Mouse (Mus musculus): ENCODE data around the gene Cacng8. TPM values are rescaled to one million over a fixed set of nuclear protein-coding genes. Genes with fewer than 3 reads are reported as not detected.
A peak's percentile ranks its signal among the peaks of the same experiment; 100 is the strongest.
"Not testable (repeated sequence)": the region's sequence is repeated elsewhere in the genome, so short reads cannot be mapped to it uniquely, and the experiment has no call there.

Cacng8 gene
- polyA plus RNA-seq, 1 experiment from 2014 or later: 16.4 TPM

GRCm38 (mm10) chr7:3397797-3398196 is 7.3 kb downstream of the Cacng8 start:
- Histone ChIP-seq H3K4me1 (replicated peaks; ENCODE audit: control insufficient read depth, insufficient read depth, low read length) (peaks cover 24% of the 10 kb centered on the region), H3K4me3 (replicated peaks; ENCODE audit: low read length) (no peak overlapping the region), H3K4me2 (ENCODE audit: low read length) (peak overlapping the region; percentile 15), H3K9ac (replicated peaks; ENCODE audit: low read depth, low read length) (peak overlapping the region; percentile 25; the same call in 1 of the 2 replicates), H3K27me3 (replicated peaks; ENCODE audit: control insufficient read depth, insufficient read depth, low read length) (no peaks in the 10 kb centered on the region), H3K27ac (ENCODE audit: low read length) (no peak overlapping the region), H3K9me3 (ENCODE audit: control insufficient read depth, low read length) (no peaks in the 10 kb centered on the region), H3K36me3 (ENCODE audit: control insufficient read depth, insufficient read depth) (peaks cover 4% of the 10 kb centered on the region)
- 9% methylated on average over 7 of the region's 7 CpGs for WGBS
- ATAC-seq: peak; percentile 82

GRCm38 (mm10) chr7:3398363-3398762 is 7.9 kb downstream of the Cacng8 start:
- H3K9ac ChIP-seq (replicated peaks; ENCODE audit: low read depth, low read length); H3K27me3 ChIP-seq (replicated peaks; ENCODE audit: control insufficient read depth, insufficient read depth, low read length); H3K9me3 ChIP-seq (ENCODE audit: control insufficient read depth, low read length); H3K4me3 ChIP-seq (replicated peaks; ENCODE audit: low read length); H3K27ac ChIP-seq (ENCODE audit: low read length); H3K36me3 ChIP-seq (ENCODE audit: control insufficient read depth, insufficient read depth); ATAC-seq; H3K4me2 ChIP-seq (ENCODE audit: low read length): not testable (repeated sequence)
- 91% methylated on average over 8 of the region's 8 CpGs for WGBS
- peaks cover 20% of the 10 kb centered on the region for H3K4me1 ChIP-seq (replicated peaks; ENCODE audit: control insufficient read depth, insufficient read depth, low read length)

- ATAC-seq: no peak
These were observed 9.5 kb downstream of the Cacng8 start for GRCm38 (mm10) chr7:3399937-3400336.

GRCm38 (mm10) chr7:3409729-3410520 is 19.4 kb downstream of the Cacng8 start:
- 72% methylated on average over 11 of the region's 11 CpGs for WGBS
- Histone ChIP-seq H3K36me3 (ENCODE audit: control insufficient read depth, insufficient read depth) (no peaks in the 10 kb centered on the region), H3K4me1 (replicated peaks; ENCODE audit: control insufficient read depth, insufficient read depth, low read length) (peaks cover 20% of the 10 kb centered on the region), H3K4me3 (replicated peaks; ENCODE audit: low read length) (no peak overlapping the region), H3K9ac (replicated peaks; ENCODE audit: low read depth, low read length) (no peak overlapping the region), H3K27ac (ENCODE audit: low read length) (no peak overlapping the region), H3K27me3 (replicated peaks; ENCODE audit: control insufficient read depth, insufficient read depth, low read length) (peaks cover 15% of the 10 kb centered on the region), H3K4me2 (ENCODE audit: low read length) (no peak overlapping the region), H3K9me3 (ENCODE audit: control insufficient read depth, low read length) (no peaks in the 10 kb centered on the region)
- ATAC-seq: no peak

More at GRCm38 (mm10) chr7:3399937-3400336, 9.5 kb downstream of the Cacng8 start:
- peaks cover 17% of the 10 kb centered on the region for H3K4me1 ChIP-seq (replicated peaks; ENCODE audit: control insufficient read depth, insufficient read depth, low read length)
- no peaks in the 10 kb centered on the region for H3K9me3 ChIP-seq (ENCODE audit: control insufficient read depth, low read length)
- no peaks in the 10 kb centered on the region; the same call in 1 of the 2 replicates for H3K36me3 ChIP-seq (ENCODE audit: control insufficient read depth, insufficient read depth)
- H3K27ac ChIP-seq (ENCODE audit: low read length): no peak overlapping the region
- H3K4me2 ChIP-seq (ENCODE audit: low read length): no peak overlapping the region
- no peak overlapping the region for H3K9ac ChIP-seq (replicated peaks; ENCODE audit: low read depth, low read length)
- no peaks in the 10 kb centered on the region for H3K27me3 ChIP-seq (replicated peaks; ENCODE audit: control insufficient read depth, insufficient read depth, low read length)
- H3K4me3 ChIP-seq (replicated peaks; ENCODE audit: low read length): no peak overlapping the region

- peak overlapping the region; percentile 53 for H3K9ac ChIP-seq (replicated peaks; ENCODE audit: low read depth, low read length)
- H3K4me2 ChIP-seq (ENCODE audit: low read length): peak overlapping the region; percentile 91
- ATAC-seq: peak; percentile 89
- peaks cover 26% of the 10 kb centered on the region for H3K4me1 ChIP-seq (replicated peaks; ENCODE audit: control insufficient read depth, insufficient read depth, low read length)
- under 1% methylated on average over 33 of the region's 33 CpGs for WGBS
- no peak overlapping the region for H3K27ac ChIP-seq (ENCODE audit: low read length)
- H3K9me3 ChIP-seq (ENCODE audit: control insufficient read depth, low read length): no peaks in the 10 kb centered on the region
- H3K4me3 ChIP-seq (replicated peaks; ENCODE audit: low read length): peak overlapping the region; percentile 44
- peaks cover 18% of the 10 kb centered on the region for H3K27me3 ChIP-seq (replicated peaks; ENCODE audit: control insufficient read depth, insufficient read depth, low read length)
- H3K36me3 ChIP-seq (ENCODE audit: control insufficient read depth, insufficient read depth): no peaks in the 10 kb centered on the region
These were observed 20.9 kb downstream of the Cacng8 start for GRCm38 (mm10) chr7:3411160-3411941.

- Histone ChIP-seq H3K9ac (replicated peaks; ENCODE audit: low read depth, low read length) (peak overlapping the region; percentile 53), H3K9me3 (ENCODE audit: control insufficient read depth, low read length) (no peaks in the 10 kb centered on the region)
- WGBS: under 1% methylated on average over 20 of the region's 20 CpGs
These were observed 21.6 kb downstream of the Cacng8 start for GRCm38 (mm10) chr7:3412036-3412435.

GRCm38 (mm10) chr7:3414888-3415287 is 24.4 kb downstream of the Cacng8 start:
- peak overlapping the region; percentile 98 for H3K4me2 ChIP-seq (ENCODE audit: low read length)
- peaks cover 26% of the 10 kb centered on the region for H3K4me1 ChIP-seq (replicated peaks; ENCODE audit: control insufficient read depth, insufficient read depth, low read length)
- ATAC-seq: no peak
- under 1% methylated on average over 46 of the region's 47 CpGs for WGBS
- H3K36me3 ChIP-seq (ENCODE audit: control insufficient read depth, insufficient read depth): no peaks in the 10 kb centered on the region
- H3K4me3 ChIP-seq (replicated peaks; ENCODE audit: low read length): peak overlapping the region; percentile 59
- H3K9me3 ChIP-seq (ENCODE audit: control insufficient read depth, low read length): no peaks in the 10 kb centered on the region
- H3K27me3 ChIP-seq (replicated peaks; ENCODE audit: control insufficient read depth, insufficient read depth, low read length): peaks cover 23% of the 10 kb centered on the region
- H3K9ac ChIP-seq (replicated peaks; ENCODE audit: low read depth, low read length): peak overlapping the region; percentile 69
- no peak overlapping the region for H3K27ac ChIP-seq (ENCODE audit: low read length)

More at GRCm38 (mm10) chr7:3412036-3412435, 21.6 kb downstream of the Cacng8 start:
- Histone ChIP-seq H3K27ac (ENCODE audit: low read length) (no peak overlapping the region), H3K27me3 (replicated peaks; ENCODE audit: control insufficient read depth, insufficient read depth, low read length) (peaks cover 20% of the 10 kb centered on the region), H3K4me3 (replicated peaks; ENCODE audit: low read length) (peak overlapping the region; percentile 44), H3K4me1 (replicated peaks; ENCODE audit: control insufficient read depth, insufficient read depth, low read length) (peaks cover 26% of the 10 kb centered on the region), H3K36me3 (ENCODE audit: control insufficient read depth, insufficient read depth) (no peaks in the 10 kb centered on the region), H3K4me2 (ENCODE audit: low read length) (peak overlapping the region; percentile 91)
- no peak for ATAC-seq

- Histone ChIP-seq H3K27ac (ENCODE audit: low read length) (no peak overlapping the region), H3K9ac (replicated peaks; ENCODE audit: low read depth, low read length) (peak overlapping the region; percentile 69), H3K4me3 (replicated peaks; ENCODE audit: low read length) (peak overlapping the region; percentile 59), H3K9me3 (ENCODE audit: control insufficient read depth, low read length) (no peaks in the 10 kb centered on the region), H3K36me3 (ENCODE audit: control insufficient read depth, insufficient read depth) (no peaks in the 10 kb centered on the region), H3K27me3 (replicated peaks; ENCODE audit: control insufficient read depth, insufficient read depth, low read length) (peaks cover 23% of the 10 kb centered on the region), H3K4me1 (replicated peaks; ENCODE audit: control insufficient read depth, insufficient read depth, low read length) (peaks cover 26% of the 10 kb centered on the region), H3K4me2 (ENCODE audit: low read length) (peak overlapping the region; percentile 98)
- WGBS: 0% methylated on average over 57 of the region's 60 CpGs
- peak; percentile 21; the same call in 1 of the 2 replicates for ATAC-seq
These were observed 24.9 kb downstream of the Cacng8 start for GRCm38 (mm10) chr7:3415378-3415777.

- peaks cover 12% of the 10 kb centered on the region for H3K4me1 ChIP-seq (replicated peaks; ENCODE audit: control insufficient read depth, insufficient read depth, low read length)
- no peaks in the 10 kb centered on the region for H3K36me3 ChIP-seq (ENCODE audit: control insufficient read depth, insufficient read depth)
- H3K27me3 ChIP-seq (replicated peaks; ENCODE audit: control insufficient read depth, insufficient read depth, low read length): peaks cover 27% of the 10 kb centered on the region
- no peak overlapping the region for H3K27ac ChIP-seq (ENCODE audit: low read length)
- H3K9ac ChIP-seq (replicated peaks; ENCODE audit: low read depth, low read length): no peak overlapping the region
- H3K9me3 ChIP-seq (ENCODE audit: control insufficient read depth, low read length): no peaks in the 10 kb centered on the region
- WGBS: 38% methylated on average over 6 of the region's 6 CpGs
- no peak overlapping the region for H3K4me3 ChIP-seq (replicated peaks; ENCODE audit: low read length)
- no peak overlapping the region for H3K4me2 ChIP-seq (ENCODE audit: low read length)
- no peak for ATAC-seq
These were observed 29.5 kb downstream of the Cacng8 start for GRCm38 (mm10) chr7:3419941-3420340.

Measured in forebrain, embryonic 16.5 days (tissue).